Mouse (Mus musculus) G1E (cell line): ENCODE measurements around the gene Vps11.

Experiments
- CTCF ChIP-seq: IDR thresholded peaks from 2 replicates; pipeline ENCODE4 v1.5.1; 2012; ENCODE audit warnings: low read depth, low read length, inconsistent platforms, mixed read lengths
- POLR2AphosphoS5 ChIP-seq: IDR thresholded peaks from 2 replicates; pipeline ENCODE4 v1.6.1; 2012; ENCODE audit warnings: low read depth, low read length, inconsistent platforms; ENCODE audit not compliant: insufficient replicate concordance
- TAL1 ChIP-seq: conservative IDR thresholded peaks from 2 replicates; pipeline ENCODE4 v1.6.1; 2012; ENCODE audit warnings: low read depth, low read length, inconsistent platforms, mixed read lengths

DNA sequence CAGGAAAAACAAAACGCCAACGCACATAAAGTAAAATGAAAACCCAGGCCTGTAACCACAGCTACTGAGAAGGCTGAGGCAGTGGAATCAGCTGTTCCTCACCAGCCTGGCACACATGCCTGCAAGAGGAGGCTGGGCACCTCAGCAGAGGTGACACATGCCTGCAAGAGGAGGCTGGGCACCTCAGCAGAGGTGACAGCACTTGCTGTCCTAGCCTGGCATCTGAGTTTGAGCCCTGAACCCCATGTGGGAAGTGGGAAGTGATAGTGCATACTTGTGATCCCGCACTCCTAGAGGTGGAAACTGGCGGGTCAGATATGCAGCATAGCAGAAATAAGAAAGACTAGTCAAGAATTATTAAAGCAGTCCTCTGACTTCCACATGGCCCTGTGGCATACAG, 10.1 kb downstream of the Vps11 start:
- TF ChIP-seq POLR2AphosphoS5 (no peak), TAL1 (no peak), CTCF (no peak)
